Mouse (Mus musculus): ENCODE measurements around the gene Egfl7. TPM values are rescaled to one million over a fixed set of nuclear protein-coding genes. Genes with fewer than 3 reads are reported as not detected.

Egfl7 gene
- polyA plus RNA-seq, 1 experiment from 2014 or later = 54.4 TPM

GRCm38 (mm10) chr2:26591416-26591815, 11.6 kb downstream of the Egfl7 start:
- H3K27ac ChIP-seq (ENCODE audit: low read depth, low read length) = no peak overlapping the region
- no peaks in the 10 kb centered on the region for H3K9me3 ChIP-seq (ENCODE audit: control insufficient read depth)
- TF ChIP-seq CTCF (IDR thresholded peaks at IDR 0.05; ENCODE audit: low read depth) = no peak
- H3K4me3 ChIP-seq (ENCODE audit: low read depth, low read length) = no peak overlapping the region
- peaks cover 44% of the 10 kb centered on the region for H3K36me3 ChIP-seq (ENCODE audit: control insufficient read depth, insufficient read depth)
- 0 out of 2 replicates have a peak overlapping the region, but pooled peaks have one; percentile 26 for H3K9ac ChIP-seq (ENCODE audit: low read depth, low read length)
- H3K27me3 ChIP-seq (replicated peaks; ENCODE audit: control insufficient read depth, insufficient read depth, low read length) = no peaks in the 10 kb centered on the region
- H3K4me2 ChIP-seq (replicated peaks; ENCODE audit: low read depth) = peak overlapping the region; percentile 37
- WGBS = 84% methylated on average over 12 of the region's 12 CpGs
- 0 out of 2 replicates have a peak, but pooled peaks cover 3% of the 10 kb centered on the region for H3K4me1 ChIP-seq (replicated peaks; ENCODE audit: control insufficient read depth, insufficient read depth, low read length)
- no peak for ATAC-seq

- H3K36me3 ChIP-seq (ENCODE audit: control insufficient read depth, insufficient read depth) = peaks cover 51% of the 10 kb centered on the region
- H3K9me3 ChIP-seq (ENCODE audit: control insufficient read depth) = no peaks in the 10 kb centered on the region
- no peak overlapping the region for H3K9ac ChIP-seq (ENCODE audit: low read depth, low read length)
- H3K27me3 ChIP-seq (replicated peaks; ENCODE audit: control insufficient read depth, insufficient read depth, low read length) = no peaks in the 10 kb centered on the region
- H3K4me1 ChIP-seq (replicated peaks; ENCODE audit: control insufficient read depth, insufficient read depth, low read length) = 0 out of 2 replicates have a peak, but pooled peaks cover 3% of the 10 kb centered on the region
- no peak overlapping the region for H3K27ac ChIP-seq (ENCODE audit: low read depth, low read length)
- TF ChIP-seq CTCF (IDR thresholded peaks at IDR 0.05; ENCODE audit: low read depth) = no peak
- H3K4me3 ChIP-seq (ENCODE audit: low read depth, low read length) = no peak overlapping the region
- 47% methylated on average over 9 of the region's 9 CpGs for WGBS
- H3K4me2 ChIP-seq (replicated peaks; ENCODE audit: low read depth) = no peak overlapping the region
- no peak for ATAC-seq
Observed at GRCm38 (mm10) chr2:26593211-26594021, 13.6 kb downstream of the Egfl7 start.

- Histone ChIP-seq H3K4me3 (ENCODE audit: low read depth, low read length) (no peak overlapping the region), H3K4me1 (replicated peaks; ENCODE audit: control insufficient read depth, insufficient read depth, low read length) (0 out of 2 replicates have a peak, but pooled peaks cover 3% of the 10 kb centered on the region), H3K27ac (ENCODE audit: low read depth, low read length) (no peak overlapping the region), H3K9ac (ENCODE audit: low read depth, low read length) (no peak overlapping the region), H3K4me2 (replicated peaks; ENCODE audit: low read depth) (no peak overlapping the region), H3K9me3 (ENCODE audit: control insufficient read depth) (no peaks in the 10 kb centered on the region), H3K27me3 (replicated peaks; ENCODE audit: control insufficient read depth, insufficient read depth, low read length) (no peaks in the 10 kb centered on the region), H3K36me3 (ENCODE audit: control insufficient read depth, insufficient read depth) (peaks cover 51% of the 10 kb centered on the region)
- ATAC-seq = peak; percentile 46
- TF ChIP-seq CTCF (IDR thresholded peaks at IDR 0.05; ENCODE audit: low read depth) = peak; percentile 76
- 44% methylated on average over 9 of the region's 9 CpGs for WGBS
Observed at GRCm38 (mm10) chr2:26594022-26594346, 14.2 kb downstream of the Egfl7 start.

- Histone ChIP-seq H3K27me3 (replicated peaks; ENCODE audit: control insufficient read depth, insufficient read depth, low read length) (no peaks in the 10 kb centered on the region), H3K9ac (ENCODE audit: low read depth, low read length) (no peak overlapping the region), H3K4me2 (replicated peaks; ENCODE audit: low read depth) (peak overlapping the region; percentile 13; the same call in 1 of the 2 replicates), H3K36me3 (ENCODE audit: control insufficient read depth, insufficient read depth) (peaks cover 51% of the 10 kb centered on the region), H3K9me3 (ENCODE audit: control insufficient read depth) (no peaks in the 10 kb centered on the region), H3K27ac (ENCODE audit: low read depth, low read length) (peak overlapping the region; percentile 51), H3K4me1 (replicated peaks; ENCODE audit: control insufficient read depth, insufficient read depth, low read length) (0 out of 2 replicates have a peak, but pooled peaks cover 3% of the 10 kb centered on the region), H3K4me3 (ENCODE audit: low read depth, low read length) (no peak overlapping the region)
- ATAC-seq = peak; percentile 12; the same call in 1 of the 2 replicates
- 59% methylated on average over 7 of the region's 7 CpGs for WGBS
- TF ChIP-seq CTCF (IDR thresholded peaks at IDR 0.05; ENCODE audit: low read depth) = no peak
Observed at GRCm38 (mm10) chr2:26594461-26594933, 14.7 kb downstream of the Egfl7 start.

GRCm38 (mm10) chr2:26594934-26595724, 15.3 kb downstream of the Egfl7 start:
- no peak overlapping the region for H3K4me3 ChIP-seq (ENCODE audit: low read depth, low read length)
- no peaks in the 10 kb centered on the region for H3K9me3 ChIP-seq (ENCODE audit: control insufficient read depth)
- peak; percentile 76 for ATAC-seq
- H3K36me3 ChIP-seq (ENCODE audit: control insufficient read depth, insufficient read depth) = peaks cover 49% of the 10 kb centered on the region
- no peak for TF ChIP-seq CTCF (IDR thresholded peaks at IDR 0.05; ENCODE audit: low read depth)
- no peaks in the 10 kb centered on the region for H3K27me3 ChIP-seq (replicated peaks; ENCODE audit: control insufficient read depth, insufficient read depth, low read length)
- 28% methylated on average over 6 of the region's 6 CpGs for WGBS
- H3K4me2 ChIP-seq (replicated peaks; ENCODE audit: low read depth) = peak overlapping the region; percentile 30; the same call in 1 of the 2 replicates
- H3K9ac ChIP-seq (ENCODE audit: low read depth, low read length) = no peak overlapping the region
- 0 out of 2 replicates have a peak, but pooled peaks cover 3% of the 10 kb centered on the region for H3K4me1 ChIP-seq (replicated peaks; ENCODE audit: control insufficient read depth, insufficient read depth, low read length)
- peak overlapping the region; percentile 51 for H3K27ac ChIP-seq (ENCODE audit: low read depth, low read length)
